Mouse (Mus musculus): ENCODE measurements around the gene Slc4a1.
A peak's percentile ranks its signal among the peaks of the same experiment; 100 is the strongest.
"Not testable (repeated sequence)": the region's sequence is repeated elsewhere in the genome, so short reads cannot be mapped to it uniquely, and the experiment has no call there.

Gene Slc4a1

GRCm38 (mm10) chr11:102366103-102366502 is at the start of gene Slc4a1:
TSS of gene Slc4a1 (minus strand) at chr11:102366203.
- not testable (repeated sequence) for DNase-seq (ENCODE audit: low spot score)

DNA sequence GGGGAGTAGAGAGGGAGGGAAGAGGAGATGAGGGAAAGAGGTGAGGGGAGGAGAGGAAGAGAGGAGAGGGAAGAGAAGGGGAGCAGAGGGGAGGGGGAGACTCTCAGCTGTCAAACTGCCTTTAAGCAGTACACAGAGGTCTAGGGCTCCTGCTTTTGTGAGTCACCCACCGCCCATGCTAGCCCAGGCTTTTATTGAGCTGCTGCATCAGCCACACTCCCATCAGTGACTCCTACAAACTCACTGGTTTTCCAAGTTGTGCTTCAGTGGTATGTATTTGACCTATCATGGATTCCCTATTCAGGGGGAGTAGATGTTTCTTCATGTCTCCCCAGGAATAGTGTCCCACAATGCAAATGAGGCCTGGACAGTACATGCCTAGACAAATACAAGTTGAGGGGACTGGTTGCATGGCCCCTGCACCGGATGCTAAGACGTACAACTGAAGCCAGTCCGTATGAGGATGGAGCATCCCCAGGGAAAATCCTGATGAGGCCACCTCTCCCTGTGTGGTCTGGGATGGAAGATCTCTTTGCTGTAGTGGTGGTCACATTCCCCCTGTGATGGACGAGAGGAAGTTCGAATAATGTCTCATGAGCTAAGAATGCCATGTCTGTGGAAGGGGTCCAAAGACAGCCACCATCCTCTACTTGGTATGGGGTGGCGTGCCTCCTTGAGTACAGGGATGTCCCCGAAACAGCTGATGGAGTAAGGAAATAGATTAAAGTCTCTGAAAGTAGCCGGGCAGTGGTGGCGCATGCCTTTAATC is 49.2 kb upstream of the Slc4a1 start:
- no peak for DNase-seq (ENCODE audit: low spot score)

GRCm38 (mm10) chr11:102413059-102413458 is 47.1 kb upstream of the Slc4a1 start:
- DNase-seq (ENCODE audit: low spot score), result no peak

- peak; percentile 93 for DNase-seq (ENCODE audit: low spot score)
These were observed 45.7 kb upstream of the Slc4a1 start for GRCm38 (mm10) chr11:102411704-102412103.

DNA sequence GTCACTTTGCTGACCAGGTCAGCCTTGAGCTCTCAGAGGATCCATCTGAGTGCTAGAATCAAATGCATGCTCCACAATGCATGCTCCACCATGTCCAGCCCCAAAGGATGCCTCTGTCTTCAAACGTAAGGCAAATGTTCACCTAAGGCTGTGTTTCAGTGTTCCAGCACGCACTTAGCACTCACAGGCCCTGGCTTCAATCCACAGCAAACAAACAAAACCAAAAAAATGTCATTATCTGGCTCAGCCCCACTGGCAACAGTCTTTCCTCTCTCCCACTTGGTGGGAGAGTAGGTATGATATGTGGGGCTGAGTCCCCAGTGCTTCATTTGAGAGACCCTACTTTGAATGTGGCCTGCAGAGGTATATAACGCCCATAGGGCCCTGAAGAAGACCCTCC is 45.1 kb upstream of the Slc4a1 start:
- DNase-seq (ENCODE audit: low spot score), result no peak

- DNase-seq (ENCODE audit: low spot score), result not testable (repeated sequence)
These were observed 44.3 kb upstream of the Slc4a1 start for GRCm38 (mm10) chr11:102410345-102410744.

GRCm38 (mm10) chr11:102409795-102410330 is 43.9 kb upstream of the Slc4a1 start:
- no peak for DNase-seq (ENCODE audit: low spot score)

- no peak for DNase-seq (ENCODE audit: low spot score)
These were observed 43.1 kb upstream of the Slc4a1 start for GRCm38 (mm10) chr11:102408888-102409794.

- peak; percentile 99 for DNase-seq (ENCODE audit: low spot score)
These were observed 42.4 kb upstream of the Slc4a1 start for GRCm38 (mm10) chr11:102408344-102408876.

GRCm38 (mm10) chr11:102407834-102408215 is 41.8 kb upstream of the Slc4a1 start, which contains the start of gene Slc25a39:
TSS of gene Slc25a39 (minus strand) at chr11:102407946.
- DNase-seq (ENCODE audit: low spot score), result no peak

DNA sequence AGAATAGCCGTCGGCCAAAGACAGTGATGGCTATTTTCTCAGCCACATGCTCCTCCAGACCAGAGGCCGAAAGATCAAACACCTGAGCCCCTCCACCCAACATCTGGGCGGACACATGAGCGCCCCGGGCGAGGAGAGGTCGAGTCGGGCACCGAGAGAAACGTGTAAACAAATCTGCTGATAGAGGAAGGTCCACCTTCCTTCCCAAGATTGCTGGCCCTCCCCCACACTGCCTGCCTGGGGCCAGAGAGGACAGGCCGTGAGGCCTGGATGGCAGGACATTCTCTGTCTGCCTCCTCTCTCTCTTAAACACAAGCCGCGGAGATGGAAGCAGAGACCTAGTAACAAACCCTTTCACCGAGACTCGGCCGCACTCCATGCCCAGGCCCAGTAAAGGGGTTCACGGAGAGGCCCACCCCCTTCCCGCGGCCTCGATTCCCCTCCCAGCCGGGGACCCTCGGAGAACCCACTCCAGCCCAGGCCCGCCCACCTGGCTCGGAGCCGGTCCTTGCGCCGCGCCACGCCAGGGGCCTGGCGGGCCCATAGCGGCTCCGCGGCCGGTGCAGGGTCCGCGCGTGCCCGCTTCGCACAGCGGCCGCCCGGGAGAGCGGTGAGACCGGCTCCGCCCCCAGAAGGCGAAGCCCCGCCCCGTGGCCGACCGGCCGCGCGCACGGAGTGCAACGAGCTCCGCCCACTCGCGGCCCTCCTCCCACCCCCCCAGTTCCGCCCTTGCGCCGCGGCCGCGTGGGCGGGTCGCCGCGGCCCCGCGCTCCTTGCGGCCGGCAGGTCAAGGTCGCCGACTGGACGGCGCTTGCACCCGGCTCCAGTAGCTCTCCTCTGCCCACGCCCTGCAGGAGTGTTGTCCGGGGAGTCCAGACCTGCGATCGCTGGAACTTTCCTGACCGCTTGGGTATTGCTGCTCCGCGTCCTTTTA is 41.2 kb upstream of the Slc4a1 start:
- DNase-seq (ENCODE audit: low spot score), result peak; percentile 91

GRCm38 (mm10) chr11:102406401-102406800 is 40.4 kb upstream of the Slc4a1 start:
- DNase-seq (ENCODE audit: low spot score), result no peak

DNA sequence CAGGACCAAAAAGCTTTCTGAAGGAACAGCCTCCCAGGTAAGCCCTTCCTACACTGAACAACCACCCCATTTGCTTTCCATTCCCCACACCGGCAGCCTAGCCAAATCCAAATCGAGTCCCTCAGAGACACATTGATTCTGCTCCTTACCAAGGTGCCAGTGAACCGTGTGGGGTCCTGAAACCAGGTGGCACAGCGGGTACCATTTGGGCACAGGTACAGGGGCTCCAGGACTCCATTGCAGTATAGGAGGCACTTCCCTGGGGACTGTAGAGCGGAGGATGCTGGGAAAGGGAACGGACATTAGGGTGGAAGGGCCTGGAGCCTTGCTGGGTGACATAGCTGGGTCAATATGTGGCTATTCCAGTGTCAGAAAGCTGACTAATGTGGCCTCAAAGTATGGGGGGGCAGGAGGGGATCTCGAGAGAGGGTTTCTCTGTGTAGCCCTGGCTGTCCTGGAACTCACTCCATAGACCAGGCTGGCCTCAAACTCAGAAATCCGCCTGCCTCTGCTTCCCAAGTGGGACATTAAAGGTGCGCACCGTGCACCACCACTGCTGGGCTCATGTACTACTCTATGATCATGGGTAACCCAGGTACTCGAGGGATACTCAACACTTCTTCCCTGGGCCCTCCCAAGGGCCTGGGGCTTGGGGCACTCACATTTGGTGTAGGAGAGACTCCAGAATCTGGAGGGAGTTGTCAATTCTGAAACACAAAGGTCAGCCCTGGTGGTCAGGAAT is 39.7 kb upstream of the Slc4a1 start:
- no peak for DNase-seq (ENCODE audit: low spot score)

DNA sequence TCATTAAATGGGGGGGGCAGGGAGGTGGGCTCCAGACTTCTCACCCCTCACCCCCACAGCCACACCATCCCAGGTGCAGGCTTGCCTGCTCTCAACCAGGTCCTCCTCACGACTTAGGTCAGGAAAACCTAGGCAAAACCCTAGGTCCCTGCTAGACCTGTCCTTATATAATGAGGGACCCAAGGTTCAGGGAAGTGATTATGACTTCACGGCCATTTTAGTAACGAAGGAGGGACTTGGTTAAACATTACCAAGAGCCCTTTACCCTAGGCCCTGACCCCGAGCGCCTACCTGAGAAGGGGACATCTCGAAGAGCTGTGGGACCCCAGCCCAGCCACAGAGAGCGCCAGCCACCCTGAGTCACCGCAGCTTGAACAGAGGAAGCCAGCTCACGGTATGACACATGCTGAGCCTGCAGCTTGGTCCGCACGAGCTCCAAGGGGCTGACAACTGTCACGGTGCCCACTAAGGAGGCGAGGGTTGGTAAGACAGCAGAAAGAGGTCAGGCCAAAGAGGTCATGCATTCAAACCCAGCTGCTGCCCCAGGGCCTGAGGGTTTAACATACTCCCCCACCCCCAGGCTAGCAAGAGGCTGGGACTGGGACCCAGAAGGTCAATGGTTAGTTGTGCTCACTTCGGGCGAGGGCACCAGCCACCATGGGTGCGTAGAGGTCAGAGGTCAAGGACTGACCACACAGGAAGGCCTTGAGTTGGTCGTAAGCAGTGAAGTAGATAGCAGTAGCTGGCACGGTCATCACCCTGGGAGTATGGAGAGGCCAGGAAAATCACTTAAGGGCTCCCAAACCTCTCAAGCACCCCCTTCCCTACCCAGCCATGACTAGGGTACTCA is 38.4 kb upstream of the Slc4a1 start:
- peak; percentile 11 for DNase-seq (ENCODE audit: low spot score)

DNA sequence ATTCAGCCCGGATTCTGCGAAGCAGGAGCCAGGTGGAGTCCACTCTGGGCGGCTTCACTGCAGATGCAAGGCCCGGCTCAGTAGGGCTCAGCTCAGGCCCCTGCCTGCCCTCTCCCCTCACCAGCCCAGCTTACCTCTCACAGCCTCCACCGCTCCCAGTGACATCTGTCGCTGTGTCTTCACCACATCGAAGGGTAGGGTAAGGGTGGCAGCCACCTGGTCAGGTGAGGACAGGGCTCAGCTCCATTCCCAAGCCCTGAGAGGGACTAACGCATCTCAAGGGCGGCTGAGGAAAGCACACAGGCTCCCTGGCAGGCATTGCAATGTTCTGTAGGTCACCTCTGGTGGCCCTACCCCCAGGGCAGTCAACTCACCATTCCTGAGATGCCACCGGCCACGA is 37.7 kb upstream of the Slc4a1 start:
- no peak for DNase-seq (ENCODE audit: low spot score)

DNA sequence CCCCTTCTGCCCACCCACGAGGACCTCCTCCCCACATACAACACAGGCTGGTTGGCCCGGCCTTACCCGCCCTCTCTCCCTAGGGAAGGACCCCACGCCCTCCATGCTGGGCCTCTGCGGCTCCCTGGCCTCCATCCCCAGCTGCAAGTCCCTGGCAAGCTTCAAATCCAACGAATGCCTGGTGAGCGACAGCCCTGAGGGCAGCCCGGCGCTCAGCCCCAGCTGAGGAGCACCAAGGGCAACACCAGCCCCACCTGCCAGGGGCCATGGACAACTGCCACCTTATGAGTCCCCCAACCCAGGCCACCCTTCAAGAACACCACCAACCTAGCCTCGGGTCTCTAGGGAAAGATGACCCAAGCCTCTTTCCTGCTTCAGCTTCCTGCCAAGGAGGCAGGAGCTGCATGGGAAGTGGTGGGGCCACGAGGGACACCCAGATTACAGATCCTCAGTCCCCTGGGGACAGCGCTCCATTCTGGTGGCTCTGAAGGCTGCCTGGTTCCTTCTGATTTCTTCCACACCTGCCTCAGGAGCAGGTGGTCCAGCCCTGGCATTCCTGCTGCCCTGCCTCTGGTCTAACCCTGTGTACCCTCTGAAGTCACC is 36.0 kb upstream of the Slc4a1 start:
- no peak for DNase-seq (ENCODE audit: low spot score)

DNA sequence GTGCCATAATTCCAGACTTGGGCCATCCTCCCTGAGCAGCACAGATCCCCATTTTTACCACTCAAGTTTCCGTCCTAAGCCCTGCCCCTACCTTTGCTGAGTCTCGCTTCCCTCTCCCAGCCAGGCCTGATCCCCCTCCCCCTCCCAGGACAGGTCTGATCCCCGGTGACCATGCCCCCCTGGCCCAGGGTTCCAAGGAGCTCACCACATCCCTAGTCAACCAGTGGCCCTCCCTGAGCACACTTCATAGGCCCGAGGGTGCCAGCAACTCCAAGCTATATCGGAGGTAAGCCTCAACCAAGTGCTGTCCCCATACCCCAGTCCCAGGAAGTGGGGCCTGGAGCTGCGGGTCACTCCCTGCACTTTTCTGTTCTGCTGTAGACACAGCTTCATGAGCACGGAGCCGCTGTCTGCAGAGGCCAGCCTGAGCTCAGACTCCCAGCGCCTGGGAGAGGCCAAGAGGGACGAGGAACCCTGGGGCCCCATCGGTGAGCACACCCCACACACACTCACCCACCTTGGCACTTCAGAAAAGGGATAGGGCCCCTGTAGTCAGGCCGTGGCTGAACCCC is 34.6 kb upstream of the Slc4a1 start:
- DNase-seq (ENCODE audit: low spot score), result no peak

- no peak for DNase-seq (ENCODE audit: low spot score)
These were observed 33.6 kb upstream of the Slc4a1 start for GRCm38 (mm10) chr11:102399610-102400072.

- DNase-seq (ENCODE audit: low spot score), result no peak
These were observed 33.1 kb upstream of the Slc4a1 start for GRCm38 (mm10) chr11:102399107-102399506.

All from lung, postnatal 25 days (tissue).